Mouse (Mus musculus) frontal cortex, postnatal 14 days (tissue): ENCODE measurements around the gene Klhl3.

Experiments used
- DNase-seq, 2 experiments: peaks; one replicate each; pipeline ENCODE4 v3.0.0; 2022; ENCODE audit warnings: low spot score in 2 of 2

Gene Klhl3

DNA sequence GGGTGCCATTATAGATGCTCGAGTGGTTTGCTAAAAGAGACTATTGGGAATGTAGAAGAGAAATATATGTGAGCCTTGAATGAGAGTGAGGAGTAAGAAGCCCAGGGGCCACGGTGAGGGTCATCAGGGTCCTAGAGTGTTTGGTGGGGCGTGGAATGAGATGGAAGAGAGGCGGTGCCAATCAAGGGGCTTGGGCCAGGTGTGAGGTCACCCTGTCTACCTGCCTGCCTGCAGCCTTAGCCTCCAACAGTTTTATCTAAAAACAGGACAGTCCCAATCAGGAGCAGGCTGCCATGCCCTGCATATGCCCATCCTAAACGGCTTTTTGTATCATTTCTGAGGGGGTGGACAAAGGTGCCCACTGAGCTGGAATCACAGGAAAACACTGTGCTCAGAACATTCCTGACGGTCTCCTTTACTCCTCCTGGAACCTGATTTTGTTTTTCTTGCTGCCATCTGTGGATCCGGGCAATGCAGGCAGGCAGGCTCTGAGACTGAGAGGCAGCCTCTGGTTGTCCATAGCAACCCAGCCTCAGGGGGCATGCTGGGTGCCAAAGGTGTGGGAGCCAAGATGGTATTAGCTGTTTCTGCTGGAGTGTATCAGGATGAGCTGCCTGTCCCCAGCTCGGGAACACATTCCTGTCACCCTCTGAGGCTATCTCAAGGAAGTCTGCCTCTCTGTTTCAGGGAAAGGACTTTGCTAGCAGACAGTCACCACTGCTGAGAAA lies 89.5 kb downstream of the Klhl3 start:
- no peak for DNase-seq

DNA sequence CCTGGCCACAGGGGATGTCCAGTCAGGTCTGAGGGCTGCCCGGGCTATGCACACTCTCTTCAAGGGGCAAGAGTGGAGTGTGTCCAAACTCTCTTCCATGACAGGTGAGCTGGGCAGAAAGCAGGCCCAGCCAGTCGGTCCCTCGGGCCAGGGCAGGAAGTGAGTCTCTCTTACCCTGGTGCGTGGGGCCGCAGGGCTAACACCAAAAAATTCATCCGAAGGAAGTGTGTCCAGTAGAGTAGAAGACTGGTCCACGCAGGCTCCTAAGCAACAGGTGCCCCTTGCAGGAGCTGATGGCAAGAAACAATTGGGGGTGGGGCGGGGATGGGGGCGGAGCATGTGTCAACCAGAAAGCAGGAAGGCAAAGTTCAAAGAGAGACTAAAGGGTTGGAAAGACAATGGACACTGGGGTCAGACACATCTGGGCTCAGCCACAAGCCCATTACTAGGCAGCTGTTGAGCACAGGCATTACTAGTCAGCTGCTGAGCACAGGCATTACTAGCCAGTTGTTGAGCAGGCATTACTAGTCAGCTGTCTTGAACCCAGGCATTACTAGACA lies 90.3 kb downstream of the Klhl3 start:
- no peak for DNase-seq

DNA sequence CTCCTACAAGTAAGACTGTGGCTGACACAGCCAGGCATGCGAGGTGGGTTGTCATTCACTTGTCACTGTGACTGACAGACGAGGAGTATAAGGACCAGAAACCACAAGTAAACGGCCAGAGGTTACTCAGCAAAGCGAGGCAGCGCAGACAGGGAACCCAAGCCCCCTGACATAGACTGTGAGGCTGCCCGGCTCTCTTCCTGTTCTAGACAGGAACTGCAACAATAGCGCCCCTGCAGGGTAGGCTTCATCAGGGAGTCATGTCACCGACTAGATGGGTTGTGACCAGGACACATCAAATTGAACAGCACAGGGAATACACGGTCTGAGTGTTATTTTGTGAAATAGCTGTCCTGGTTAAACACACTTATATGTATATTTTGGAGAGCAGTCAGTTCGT lies 93.0 kb downstream of the Klhl3 start:
- DNase-seq, result no peak

DNA sequence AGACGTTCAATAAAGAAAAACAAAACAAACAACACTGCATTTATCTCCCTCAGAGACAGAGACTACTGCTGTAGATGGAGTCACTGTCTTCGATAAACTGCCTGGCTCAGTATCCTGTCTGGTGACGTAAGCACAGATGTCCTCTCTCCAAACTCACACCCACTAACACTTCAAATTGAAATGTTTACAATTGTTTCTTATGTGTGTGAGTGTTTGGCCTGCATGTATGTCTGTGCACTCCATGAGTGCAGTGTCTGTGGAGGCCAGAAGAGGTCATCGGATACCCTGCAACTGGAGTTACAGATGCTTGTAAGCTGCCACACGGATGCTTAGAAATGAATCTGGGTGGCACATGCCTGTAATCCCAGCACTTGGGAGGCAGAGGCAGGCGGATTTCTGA lies 96.1 kb downstream of the Klhl3 start:
- DNase-seq, result no peak

DNA sequence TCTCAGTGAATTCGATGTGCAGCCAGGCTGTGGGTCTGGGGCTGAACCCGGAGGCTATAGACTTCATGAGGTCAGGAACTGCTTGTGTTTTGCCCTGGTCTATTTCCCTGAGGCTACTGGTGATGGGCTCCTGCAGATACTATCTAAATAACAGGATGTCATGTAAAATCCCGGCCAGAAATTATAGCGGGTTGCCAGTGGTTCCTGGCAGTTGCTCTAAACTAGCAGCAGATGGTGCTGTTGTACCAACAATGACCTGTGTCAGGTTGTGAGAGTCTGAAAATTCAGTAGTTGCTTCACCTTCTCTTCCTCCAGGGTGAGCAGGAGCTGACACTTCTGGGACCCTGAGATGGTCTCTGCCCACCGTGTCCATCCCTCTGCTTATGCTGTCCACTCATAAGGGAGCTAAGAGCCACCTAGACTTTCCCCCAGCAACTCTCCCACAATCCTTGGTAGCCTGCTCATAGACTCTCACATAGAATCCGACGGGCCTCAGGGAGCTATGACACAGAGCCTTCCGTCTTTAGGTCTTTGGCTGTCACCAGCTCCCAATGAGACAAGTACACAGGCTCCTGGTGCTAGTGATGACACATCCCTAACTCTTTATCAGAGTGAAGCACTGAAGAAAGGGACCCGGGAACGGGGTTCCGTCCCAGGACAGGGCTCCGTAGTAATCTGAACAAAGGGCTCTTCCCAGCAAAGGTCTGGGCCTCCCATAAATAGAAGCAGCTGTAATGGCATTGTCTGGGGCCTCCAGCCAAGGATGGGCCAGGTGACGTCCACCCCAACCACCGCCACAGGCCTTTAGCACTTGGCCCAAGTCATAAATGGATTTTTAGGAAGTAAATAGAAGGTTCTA lies 101.1 kb downstream of the Klhl3 start:
- DNase-seq, result peak; percentile 56 to 57

DNA sequence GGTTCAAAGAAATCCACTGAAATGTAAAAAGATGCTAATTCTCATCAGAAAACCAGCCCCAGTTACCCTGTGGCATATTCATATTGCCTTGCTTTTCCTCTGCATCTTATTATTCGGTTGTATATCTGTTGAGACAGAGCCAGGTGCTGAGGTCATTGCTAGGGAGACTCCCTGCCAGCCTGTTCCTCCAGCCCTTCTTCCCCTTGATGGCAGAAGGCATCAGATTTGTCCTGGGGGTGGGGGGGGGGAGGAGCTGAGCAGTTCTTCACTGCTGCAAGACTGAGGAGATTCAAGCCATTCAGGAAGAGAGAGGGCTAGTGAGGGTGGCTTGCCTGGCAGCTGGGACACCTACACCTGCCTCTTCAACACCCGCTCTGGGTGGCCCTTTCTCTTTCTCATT lies 101.9 kb downstream of the Klhl3 start:
- DNase-seq, result no peak

DNA sequence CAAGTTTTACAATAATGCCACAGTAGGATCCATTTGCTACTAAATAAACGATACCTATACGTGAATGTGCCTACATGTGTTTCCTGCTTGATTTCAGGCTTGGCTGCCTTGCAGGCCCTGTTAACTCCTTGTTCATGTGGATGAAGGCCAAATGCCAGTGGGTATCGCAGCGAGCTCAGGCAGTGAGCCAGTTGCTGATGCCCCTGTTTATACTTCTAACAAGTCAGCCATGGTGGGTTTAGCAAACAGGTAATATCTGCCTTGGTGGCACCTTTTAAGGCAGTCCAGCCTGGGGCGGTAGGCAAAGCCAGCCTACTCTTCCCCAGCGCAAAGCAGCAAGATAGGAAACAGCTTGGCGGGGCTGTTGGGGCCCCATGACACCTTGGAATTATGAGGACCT lies 103.0 kb downstream of the Klhl3 start:
- no peak for DNase-seq

DNA sequence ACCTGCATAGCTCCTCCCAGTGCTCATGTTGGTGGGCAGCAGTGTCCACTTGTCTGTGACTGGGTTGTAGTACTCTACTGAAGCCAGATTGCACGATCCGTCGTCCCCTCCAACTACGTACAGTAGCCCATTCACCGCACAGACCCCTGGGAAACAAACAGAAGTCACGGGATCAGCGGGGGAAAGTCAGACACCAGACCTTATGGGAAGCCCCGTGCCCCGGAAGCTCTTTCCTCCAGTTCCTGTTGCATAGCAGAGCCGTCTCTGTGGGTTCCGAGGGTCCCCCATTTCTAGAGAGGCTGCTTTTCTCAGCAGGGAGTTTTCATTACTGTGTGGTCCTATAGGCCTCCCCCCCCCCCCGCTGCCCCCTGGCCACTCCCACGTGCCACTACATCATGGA lies 104.1 kb downstream of the Klhl3 start:
- no peak for DNase-seq

DNA sequence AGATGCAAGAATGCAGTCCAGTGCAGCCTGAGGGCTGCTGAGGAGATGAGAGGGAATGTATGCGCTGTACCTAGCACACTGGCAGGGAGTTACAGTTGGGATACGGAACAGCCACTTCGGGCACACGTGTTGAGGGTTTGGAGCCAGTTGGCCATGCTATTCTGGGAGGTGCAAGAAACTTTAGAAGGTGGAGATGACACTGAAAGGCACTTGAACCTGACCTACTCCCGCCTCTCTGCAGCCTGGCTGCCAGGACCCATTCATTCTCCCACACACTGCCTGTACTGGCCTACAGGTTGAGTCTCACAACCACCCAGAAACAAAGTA lies 105.4 kb downstream of the Klhl3 start:
- no peak for DNase-seq

DNA sequence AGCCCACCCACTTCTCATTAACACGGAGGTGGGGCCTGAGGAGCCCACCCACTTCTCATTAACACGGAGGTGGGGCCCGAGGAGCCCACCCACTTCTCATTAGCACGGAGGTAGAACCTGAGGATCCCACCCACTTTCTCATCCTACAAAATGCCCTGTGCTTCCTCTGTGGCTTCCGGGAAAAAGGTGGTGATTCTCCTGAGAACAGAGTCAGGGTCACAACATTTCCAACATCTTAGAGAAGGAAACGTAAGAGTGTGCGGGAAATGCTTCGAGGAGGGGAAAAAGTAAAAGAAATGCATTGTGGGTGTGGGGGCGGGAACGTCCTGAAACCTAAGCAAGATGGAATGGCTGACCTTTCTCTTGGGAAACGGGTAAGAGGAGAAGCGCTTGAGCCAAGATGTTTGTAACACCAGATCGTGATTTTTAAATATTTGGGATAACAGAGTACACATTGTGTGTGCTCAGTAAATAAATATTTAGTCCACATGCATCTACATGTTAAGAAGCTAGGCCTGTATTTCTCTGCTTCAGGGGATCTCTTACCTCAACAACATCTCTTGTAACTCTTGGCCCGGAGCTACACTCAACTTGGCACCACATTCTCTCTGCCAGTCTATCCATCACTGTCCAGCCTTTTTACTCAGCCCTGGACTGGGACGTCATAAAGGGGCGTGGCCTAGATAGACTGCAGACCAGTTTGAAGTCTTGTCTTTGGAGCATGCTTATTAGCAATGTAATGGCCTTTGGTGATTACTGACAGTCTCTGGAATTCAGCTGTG lies 105.9 kb downstream of the Klhl3 start:
- DNase-seq, result no peak

DNA sequence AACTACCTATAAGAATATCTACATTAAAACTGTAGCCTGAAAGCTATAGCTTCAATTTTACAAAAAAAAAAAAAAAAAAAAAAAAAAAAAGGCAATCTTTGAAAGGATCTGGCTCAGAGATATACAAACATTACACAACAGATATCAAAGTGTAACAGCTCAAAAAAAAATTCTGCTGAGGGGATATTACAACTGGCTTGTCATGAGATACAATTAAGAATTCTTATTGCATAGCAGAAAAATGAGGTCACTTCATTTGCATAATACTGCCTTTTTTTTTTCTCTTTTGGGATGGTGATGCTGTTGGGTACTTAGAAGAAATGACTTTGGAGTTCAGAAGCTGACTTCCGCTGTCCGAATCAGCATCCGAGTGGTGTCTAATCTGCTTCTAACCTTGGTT lies 111.6 kb downstream of the Klhl3 start:
- DNase-seq, result no peak

DNA sequence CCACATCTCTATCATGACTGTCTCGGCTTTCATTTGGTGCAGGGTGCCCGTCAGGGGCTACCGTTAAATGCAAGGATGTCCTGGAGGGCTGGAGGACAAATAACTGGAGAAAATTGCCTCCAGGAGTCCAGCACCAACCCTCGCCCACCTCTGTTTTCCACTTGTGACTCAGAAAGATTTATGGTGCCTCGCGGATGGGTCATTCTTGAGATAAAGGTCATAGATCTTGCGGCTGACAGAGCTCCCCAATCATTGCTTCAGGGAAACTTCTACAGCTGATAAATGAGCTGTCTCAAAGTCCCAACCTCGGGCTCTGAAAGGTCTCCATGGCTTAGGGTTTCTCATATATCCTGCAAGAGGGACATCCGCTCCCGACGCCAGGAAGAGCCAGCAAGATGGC lies 116.9 kb downstream of the Klhl3 start:
- DNase-seq, result no peak

DNA sequence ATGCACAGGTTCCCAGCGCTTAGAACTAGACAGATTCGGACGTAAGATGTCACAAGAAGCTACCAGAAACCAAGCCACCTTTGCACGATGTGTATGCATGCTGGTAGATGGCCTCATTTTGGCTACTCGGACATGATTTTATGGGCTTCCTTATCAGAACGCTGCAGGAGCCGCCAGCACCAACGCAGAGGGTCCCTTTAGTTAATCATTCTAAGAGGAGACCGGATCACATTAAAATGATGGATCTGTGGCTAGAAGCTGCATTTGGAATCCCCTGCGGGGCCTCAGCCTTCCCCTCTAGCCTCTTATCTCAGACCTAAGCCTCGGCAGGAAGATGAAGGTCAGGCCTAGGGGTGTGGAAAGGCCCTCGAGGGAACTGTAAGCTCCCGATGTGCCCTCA lies 117.5 kb downstream of the Klhl3 start:
- DNase-seq, result no peak

DNA sequence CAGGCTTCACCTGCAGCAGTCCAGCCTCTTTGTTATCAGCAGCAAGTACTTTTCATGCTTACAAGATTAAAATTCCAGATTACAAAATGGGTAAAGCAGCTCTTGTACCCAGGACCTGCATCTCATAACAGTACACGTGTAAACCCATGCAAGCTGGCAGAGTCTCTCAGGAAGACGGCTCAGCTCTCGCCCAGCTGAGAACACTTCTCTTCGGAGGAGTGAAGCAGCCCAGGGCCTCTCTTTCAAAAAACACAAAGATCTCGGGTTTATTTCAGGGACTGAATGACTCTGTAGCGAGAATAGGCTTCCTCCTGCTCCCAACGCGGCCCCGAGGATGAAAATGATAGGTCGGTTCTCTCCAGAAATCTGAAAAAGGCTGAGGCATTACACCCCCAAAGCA lies 128.8 kb downstream of the Klhl3 start:
- peak in 1 of 2 experiments; percentile 22 for DNase-seq

DNA sequence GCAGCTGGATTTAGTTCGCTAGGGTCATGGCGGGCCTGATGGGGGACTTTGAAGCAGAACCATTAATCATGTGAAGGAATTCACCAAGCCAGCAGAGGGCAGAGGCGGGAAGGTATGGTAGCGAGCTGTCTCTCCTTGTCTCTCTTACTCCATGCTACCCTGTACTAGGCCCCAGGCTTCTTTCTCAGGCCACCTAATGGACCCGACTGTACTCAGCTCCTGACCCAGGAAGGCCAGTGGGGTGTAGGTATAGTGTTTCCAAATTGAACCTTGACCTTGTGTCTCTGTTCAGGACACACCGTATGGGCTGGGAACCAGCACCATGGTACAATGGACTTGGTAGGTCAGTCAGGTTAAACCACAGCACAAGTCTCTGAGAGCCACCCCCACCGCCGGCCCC lies 129.2 kb downstream of the Klhl3 start:
- no peak for DNase-seq

DNA sequence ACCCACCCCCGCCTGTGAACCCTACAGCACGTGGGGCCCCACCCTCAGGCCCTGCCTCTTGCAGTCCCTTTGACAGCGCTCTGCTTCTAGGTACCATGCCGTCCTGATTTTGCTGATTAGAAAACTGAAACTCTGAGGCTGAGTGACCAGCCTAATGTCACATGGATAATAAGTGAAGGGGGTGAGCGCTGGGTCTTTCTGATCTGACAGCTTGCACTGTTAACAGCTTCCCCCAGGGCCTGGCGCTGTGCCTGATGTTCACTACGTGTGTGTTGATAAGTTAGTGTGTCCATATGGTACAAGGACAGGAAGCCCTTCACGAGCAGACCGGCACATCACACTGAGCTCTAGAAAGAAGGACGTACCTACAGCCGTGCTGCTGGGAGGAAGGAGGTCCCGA lies 130.1 kb downstream of the Klhl3 start:
- DNase-seq, result no peak

DNA sequence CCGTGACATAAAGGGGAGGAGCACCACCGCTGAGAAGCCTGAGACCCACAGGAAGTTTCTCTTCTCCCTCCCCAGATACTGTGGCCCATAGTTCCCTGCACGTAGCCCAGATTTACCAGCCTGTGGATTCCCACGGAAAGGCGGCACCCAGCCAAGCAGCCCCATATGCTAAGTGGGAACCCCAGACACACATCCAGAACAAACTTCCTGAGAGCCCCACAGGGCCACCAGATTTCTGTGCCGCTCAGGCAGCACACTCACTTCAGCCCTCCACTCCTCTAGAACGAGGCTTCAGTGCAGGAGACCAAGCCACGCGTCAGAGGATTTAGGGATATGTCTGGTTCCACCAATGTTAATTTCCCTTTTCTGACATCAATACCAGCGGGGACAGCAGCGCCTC lies 130.5 kb downstream of the Klhl3 start:
- DNase-seq, result peak; percentile 32 to 37

DNA sequence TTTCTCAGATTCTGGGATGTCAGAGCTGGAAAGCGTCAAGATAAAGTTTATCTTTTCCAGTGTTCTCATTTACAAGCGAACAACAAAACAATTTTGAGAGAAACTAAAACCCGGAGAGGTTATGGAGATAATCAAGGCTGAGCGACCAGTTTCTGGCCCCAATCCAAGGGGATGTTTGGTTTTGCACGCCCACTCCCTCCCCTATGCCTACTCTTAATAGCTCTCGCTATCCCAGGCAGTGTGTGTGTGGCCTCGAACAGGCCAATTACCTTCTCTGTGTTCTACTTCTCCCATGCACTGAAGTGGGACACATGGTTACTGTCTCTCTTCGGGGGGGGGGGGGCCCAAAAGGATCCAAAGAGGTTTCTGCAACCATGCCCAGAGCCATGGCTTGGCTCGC lies 132.7 kb downstream of the Klhl3 start:
- DNase-seq, result no peak

DNA sequence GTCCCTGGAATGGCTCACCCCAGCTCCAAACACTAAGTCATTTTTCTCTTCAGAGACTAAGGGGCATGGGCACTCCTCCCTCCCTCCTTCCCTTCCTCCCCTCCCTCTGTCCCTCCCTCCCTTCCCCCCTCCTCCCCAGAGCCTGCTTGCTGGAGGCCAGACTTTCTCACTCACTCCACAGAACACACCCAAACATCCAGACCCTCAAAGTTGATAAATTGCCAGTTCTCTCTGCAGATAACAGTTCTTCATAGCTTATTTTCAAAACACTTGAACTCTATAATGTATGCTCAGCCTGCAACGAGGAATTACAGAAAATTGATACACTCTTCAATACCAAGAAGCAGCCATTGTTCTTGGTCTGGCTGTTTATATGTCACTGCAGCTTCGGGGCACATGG lies 133.3 kb downstream of the Klhl3 start:
- no peak for DNase-seq

DNA sequence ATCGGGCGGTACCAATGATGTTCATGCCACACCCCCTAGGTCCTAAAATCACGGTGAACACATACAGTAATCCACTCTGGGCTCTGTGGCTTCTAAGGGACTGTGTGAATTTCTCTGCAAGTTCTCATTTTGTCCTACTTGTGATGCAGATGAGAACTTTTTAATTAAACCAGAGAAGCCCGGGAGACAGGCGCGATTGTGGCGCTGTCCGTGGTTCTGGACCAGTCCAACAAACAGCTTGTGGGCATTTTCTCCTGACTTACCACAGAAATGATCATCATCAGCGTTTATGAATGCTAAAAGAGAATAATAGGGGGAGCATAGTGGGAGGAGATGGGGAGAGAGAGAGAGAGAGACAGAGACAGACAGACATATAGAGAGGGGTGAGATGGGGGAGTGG lies 134.5 kb downstream of the Klhl3 start:
- no peak for DNase-seq

DNA sequence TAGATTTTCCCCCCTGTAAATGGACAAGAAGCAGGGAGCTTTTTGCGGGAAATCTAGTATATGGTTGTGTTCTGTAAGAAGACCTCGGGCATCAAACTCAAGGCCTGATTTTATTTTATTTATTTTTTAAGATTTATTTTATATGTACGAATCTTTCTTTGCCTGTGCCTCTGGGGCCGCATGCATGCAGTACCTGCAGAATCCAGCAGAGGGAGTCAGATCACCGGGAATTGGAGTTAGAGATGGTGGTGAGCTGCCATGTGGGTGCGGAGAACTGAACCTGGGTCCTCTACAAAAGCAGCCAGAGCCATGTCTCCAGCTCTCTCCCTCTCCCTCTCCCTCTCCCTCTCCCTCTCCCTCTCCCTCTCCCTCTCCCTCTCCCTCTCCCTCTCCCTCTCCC lies 135.7 kb downstream of the Klhl3 start:
- no peak for DNase-seq

DNA sequence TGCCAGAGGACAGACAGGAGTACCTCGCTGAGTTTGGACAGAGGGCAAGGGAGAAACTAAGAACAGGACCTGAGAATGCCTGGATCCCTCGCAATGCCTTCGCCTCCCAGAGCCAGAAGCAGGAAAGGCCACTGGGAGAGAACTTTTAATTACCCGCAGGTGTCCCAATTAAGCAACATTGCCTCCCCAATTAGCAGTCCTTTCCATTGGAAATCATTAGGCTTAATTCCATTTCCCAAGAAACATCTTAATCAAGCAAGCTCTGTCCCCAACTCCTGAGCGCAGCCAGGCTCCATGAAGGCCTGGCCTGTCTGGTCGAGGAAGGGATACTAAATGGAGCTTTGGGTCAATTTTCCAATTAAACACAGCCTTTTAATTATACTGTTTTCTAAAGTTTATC lies 147.7 kb downstream of the Klhl3 start:
- no peak for DNase-seq
